Mouse (Mus musculus): Measurements from ENCODE around the gene Skor1. TPM values are rescaled to one million over a fixed set of nuclear protein-coding genes. Genes with fewer than 3 reads are reported as not detected.

Skor1 gene
- polyA plus RNA-seq, 1 experiment from 2014 or later, result 0.35 TPM

DNA sequence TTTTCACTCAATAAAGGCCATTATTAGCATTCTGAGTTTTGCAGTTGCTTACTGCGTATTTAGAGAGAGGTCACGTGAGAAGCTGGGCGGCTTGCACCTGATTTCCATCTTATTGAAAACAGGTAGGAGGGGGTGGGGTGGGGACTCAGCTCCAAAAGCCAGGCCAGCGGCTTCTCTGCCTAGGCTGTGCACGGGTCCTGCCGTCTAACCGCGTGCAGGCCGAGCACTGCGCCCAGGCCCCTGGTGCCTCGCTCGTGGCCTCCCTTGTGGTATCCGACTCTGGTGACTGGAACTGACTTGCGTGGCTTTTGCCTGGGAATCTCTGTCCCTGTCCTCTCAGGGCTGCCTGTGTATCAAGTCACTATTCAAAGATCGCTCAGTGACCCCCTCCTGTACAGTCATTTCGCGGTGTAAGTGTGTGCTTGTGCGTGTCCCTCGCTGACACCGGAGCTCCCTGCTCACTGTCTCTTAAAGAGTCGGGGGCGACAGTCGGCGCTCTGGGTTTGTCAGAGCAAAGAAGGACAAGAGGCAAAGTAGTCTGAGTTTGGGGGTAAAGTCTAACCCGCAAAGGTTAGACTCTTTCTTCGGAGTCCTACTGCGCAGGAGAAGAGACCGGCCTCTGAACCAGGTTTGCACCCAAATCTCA is 16.7 kb downstream of the Skor1 start:
- Histone ChIP-seq H3K27me3 (peaks cover 38% of the 10 kb centered on the region), H3K27ac (0 out of 2 replicates have a peak overlapping the region, but pooled peaks have one; percentile 74)
- 2% methylated on average over 28 of the region's 28 CpGs for WGBS

GRCm38 (mm10) chr9:63129641-63130041 is 19.1 kb downstream of the Skor1 start:
- Histone ChIP-seq H3K4me2 (replicated peaks) (no peak overlapping the region), H3K9ac (no peak overlapping the region), H3K27ac (no peak overlapping the region), H3K27me3 (peaks cover 16% of the 10 kb centered on the region), H3K4me3 (no peak overlapping the region), H3K9me3 (no peaks in the 10 kb centered on the region), H3K36me3 (no peaks in the 10 kb centered on the region), H3K4me1 (peaks cover 13% of the 10 kb centered on the region)
- WGBS, result 81% methylated on average over 8 of the region's 8 CpGs
- ATAC-seq (ENCODE audit: insufficient number of reproducible peaks, insufficient read depth, low FRiP score, low TSS enrichment), result no peak

More for the DNA sequence above, 16.7 kb downstream of the Skor1 start:
- Histone ChIP-seq H3K4me3 (peak overlapping the region; percentile 48), H3K4me1 (peaks cover 23% of the 10 kb centered on the region), H3K4me2 (replicated peaks) (peak overlapping the region; percentile 72), H3K9me3 (no peaks in the 10 kb centered on the region), H3K36me3 (no peaks in the 10 kb centered on the region), H3K9ac (peak overlapping the region; percentile 66)
- no peak for ATAC-seq (ENCODE audit: insufficient number of reproducible peaks, insufficient read depth, low FRiP score, low TSS enrichment)

GRCm38 (mm10) chr9:63124512-63124911 is 24.2 kb downstream of the Skor1 start:
- Histone ChIP-seq H3K9ac (no peak overlapping the region), H3K27ac (no peak overlapping the region), H3K27me3 (no peaks in the 10 kb centered on the region), H3K4me2 (replicated peaks) (no peak overlapping the region), H3K4me1 (no peaks in the 10 kb centered on the region; the same call in 1 of the 2 replicates), H3K36me3 (no peaks in the 10 kb centered on the region), H3K4me3 (no peak overlapping the region), H3K9me3 (no peaks in the 10 kb centered on the region)
- ATAC-seq (ENCODE audit: insufficient number of reproducible peaks, insufficient read depth, low FRiP score, low TSS enrichment), result no peak
- 46% methylated on average over 9 of the region's 9 CpGs for WGBS

- Histone ChIP-seq H3K36me3 (no peaks in the 10 kb centered on the region), H3K9ac (peak overlapping the region; percentile 49), H3K27ac (peak overlapping the region; percentile 55), H3K4me1 (no peaks in the 10 kb centered on the region; the same call in 1 of the 2 replicates), H3K9me3 (no peaks in the 10 kb centered on the region), H3K4me2 (replicated peaks) (peak overlapping the region; percentile 67), H3K27me3 (no peaks in the 10 kb centered on the region), H3K4me3 (peak overlapping the region; percentile 38)
- ATAC-seq (ENCODE audit: insufficient number of reproducible peaks, insufficient read depth, low FRiP score, low TSS enrichment), result peak; percentile 94
- WGBS, result 5% methylated on average over 30 of the region's 30 CpGs
Observed at GRCm38 (mm10) chr9:63123451-63124438, 25.0 kb downstream of the Skor1 start.

- H3K4me3 ChIP-seq, result no peak overlapping the region
- WGBS, result 34% methylated on average over 8 of the region's 8 CpGs
- no peaks in the 10 kb centered on the region for H3K36me3 ChIP-seq
- H3K27me3 ChIP-seq, result no peaks in the 10 kb centered on the region
- no peak overlapping the region for H3K9ac ChIP-seq
- H3K4me1 ChIP-seq, result no peaks in the 10 kb centered on the region; the same call in 1 of the 2 replicates
- no peak overlapping the region for H3K4me2 ChIP-seq (replicated peaks)
- H3K9me3 ChIP-seq, result no peaks in the 10 kb centered on the region
- no peak for ATAC-seq (ENCODE audit: insufficient number of reproducible peaks, insufficient read depth, low FRiP score, low TSS enrichment)
- H3K27ac ChIP-seq, result no peak overlapping the region
Observed at GRCm38 (mm10) chr9:63122161-63122833, 26.5 kb downstream of the Skor1 start.

- no peak overlapping the region for H3K27ac ChIP-seq
- WGBS, result 62% methylated on average over 5 of the region's 5 CpGs
- no peak for ATAC-seq (ENCODE audit: insufficient number of reproducible peaks, insufficient read depth, low FRiP score, low TSS enrichment)
Observed at GRCm38 (mm10) chr9:63118385-63118784, 30.4 kb downstream of the Skor1 start.

GRCm38 (mm10) chr9:63112514-63112913 is 36.2 kb downstream of the Skor1 start:
- H3K4me3 ChIP-seq, result no peak overlapping the region
- H3K9me3 ChIP-seq, result no peaks in the 10 kb centered on the region
- no peaks in the 10 kb centered on the region for H3K27me3 ChIP-seq
- peaks cover 19% of the 10 kb centered on the region for H3K4me1 ChIP-seq
- no peak for ATAC-seq (ENCODE audit: insufficient number of reproducible peaks, insufficient read depth, low FRiP score, low TSS enrichment)
- no peak overlapping the region for H3K27ac ChIP-seq
- no peak overlapping the region for H3K4me2 ChIP-seq (replicated peaks)
- no peaks in the 10 kb centered on the region for H3K36me3 ChIP-seq
- 57% methylated on average over 3 of the region's 3 CpGs for WGBS
- H3K9ac ChIP-seq, result no peak overlapping the region

More at GRCm38 (mm10) chr9:63118385-63118784, 30.4 kb downstream of the Skor1 start:
- Histone ChIP-seq H3K4me1 (no peaks in the 10 kb centered on the region; the same call in 1 of the 2 replicates), H3K4me3 (no peak overlapping the region), H3K36me3 (no peaks in the 10 kb centered on the region), H3K9me3 (no peaks in the 10 kb centered on the region), H3K4me2 (replicated peaks) (no peak overlapping the region), H3K9ac (no peak overlapping the region), H3K27me3 (no peaks in the 10 kb centered on the region)

DNA sequence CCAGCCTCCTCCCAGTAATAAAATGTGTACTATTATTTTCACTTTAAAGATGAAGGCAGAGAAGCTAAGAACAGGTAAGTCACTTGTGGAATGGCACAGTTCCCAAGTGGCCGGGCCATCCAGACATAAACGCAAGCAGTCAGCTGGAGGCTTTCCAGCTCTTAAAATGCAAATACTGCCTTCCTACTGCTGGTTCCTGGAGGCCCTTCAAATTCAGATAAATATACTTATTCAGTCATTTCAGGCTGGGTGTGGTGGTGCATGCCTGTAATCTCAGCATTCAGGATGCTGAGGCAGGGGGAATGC is 39.0 kb downstream of the Skor1 start:
- no peaks in the 10 kb centered on the region for H3K27me3 ChIP-seq
- H3K36me3 ChIP-seq, result no peaks in the 10 kb centered on the region
- no peaks in the 10 kb centered on the region for H3K9me3 ChIP-seq
- no peak overlapping the region for H3K4me3 ChIP-seq
- H3K9ac ChIP-seq, result no peak overlapping the region
- peak overlapping the region; percentile 95 for H3K27ac ChIP-seq
- H3K4me2 ChIP-seq (replicated peaks), result peak overlapping the region; percentile 70
- WGBS, result 25% methylated on average over 2 of the region's 2 CpGs
- ATAC-seq (ENCODE audit: insufficient number of reproducible peaks, insufficient read depth, low FRiP score, low TSS enrichment), result no peak
- H3K4me1 ChIP-seq, result peaks cover 19% of the 10 kb centered on the region

DNA sequence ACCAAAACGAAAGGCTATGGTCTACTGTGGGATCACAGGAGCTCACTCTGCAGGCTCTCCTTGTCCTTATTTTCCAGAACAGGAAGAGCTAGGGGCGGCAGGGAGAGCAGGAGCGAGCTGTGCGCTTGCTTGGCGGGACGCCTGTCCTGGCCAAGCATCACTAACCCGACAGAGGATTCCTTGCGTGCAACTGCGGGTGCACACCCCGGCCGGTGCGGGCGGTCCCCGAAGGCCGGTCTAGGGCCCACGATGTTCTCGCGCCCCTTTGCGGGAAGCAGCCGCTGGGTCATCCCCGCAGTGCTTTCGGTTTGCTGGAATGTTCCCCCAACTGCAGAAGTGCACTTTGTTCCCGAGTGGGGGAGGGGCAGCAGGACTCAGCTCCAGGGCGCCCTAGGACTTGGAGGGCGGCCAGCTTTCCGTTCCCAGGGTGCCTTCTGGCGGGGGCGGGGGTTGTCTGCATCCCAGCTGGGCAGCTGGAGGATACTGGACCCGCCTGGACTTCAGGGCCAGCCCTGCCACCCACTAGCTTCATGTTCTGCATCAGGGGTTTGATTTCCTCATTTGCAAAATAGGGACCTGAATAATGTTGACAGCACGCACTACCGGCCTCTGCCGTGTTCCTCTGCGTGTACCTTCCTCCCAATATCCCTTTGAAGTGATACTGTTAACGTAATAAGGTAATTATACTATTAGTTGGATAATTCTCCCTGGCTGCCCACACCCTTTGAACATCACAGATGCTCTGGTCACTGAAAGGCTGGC is 39.6 kb downstream of the Skor1 start:
- H3K9me3 ChIP-seq, result no peaks in the 10 kb centered on the region
- no peaks in the 10 kb centered on the region for H3K36me3 ChIP-seq
- peak; percentile 85 for ATAC-seq (ENCODE audit: insufficient number of reproducible peaks, insufficient read depth, low FRiP score, low TSS enrichment)
- H3K27ac ChIP-seq, result peak overlapping the region; percentile 95
- H3K4me2 ChIP-seq (replicated peaks), result peak overlapping the region; percentile 70
- WGBS, result under 1% methylated on average over 34 of the region's 34 CpGs
- peak overlapping the region; percentile 60 for H3K9ac ChIP-seq
- H3K4me3 ChIP-seq, result peak overlapping the region; percentile 41
- H3K4me1 ChIP-seq, result peaks cover 19% of the 10 kb centered on the region
- no peaks in the 10 kb centered on the region for H3K27me3 ChIP-seq

DNA sequence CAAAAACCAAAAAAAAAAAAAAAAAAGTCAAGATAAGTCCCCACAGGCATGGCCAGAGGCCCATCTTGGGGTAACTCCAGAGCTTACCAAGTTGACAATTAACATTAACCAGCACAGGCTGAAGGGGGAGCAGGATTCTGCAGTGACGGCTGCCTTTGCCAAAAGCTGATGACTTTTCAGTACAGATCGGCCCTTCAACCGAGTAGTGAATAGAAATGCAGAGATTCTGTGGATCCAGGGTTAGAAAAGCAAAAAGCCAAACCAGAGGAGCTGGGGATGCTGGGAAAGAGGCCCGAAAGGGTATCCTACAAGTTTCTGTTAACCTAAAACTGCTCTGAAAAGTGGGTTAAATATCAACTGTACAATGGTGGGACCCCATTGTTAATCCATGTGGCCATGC is 40.2 kb downstream of the Skor1 start:
- 44% methylated on average over 4 of the region's 4 CpGs for WGBS
- H3K27ac ChIP-seq, result peak overlapping the region; percentile 95

GRCm38 (mm10) chr9:63100660-63101059 is 48.1 kb downstream of the Skor1 start:
- H3K27ac ChIP-seq, result no peak overlapping the region
- no peak overlapping the region for H3K9ac ChIP-seq
- peaks cover 7% of the 10 kb centered on the region; the same call in 1 of the 2 replicates for H3K4me1 ChIP-seq
- 71% methylated on average over 5 of the region's 5 CpGs for WGBS
- no peaks in the 10 kb centered on the region for H3K9me3 ChIP-seq
- H3K36me3 ChIP-seq, result no peaks in the 10 kb centered on the region
- no peak overlapping the region for H3K4me2 ChIP-seq (replicated peaks)
- no peak overlapping the region for H3K4me3 ChIP-seq
- ATAC-seq (ENCODE audit: insufficient number of reproducible peaks, insufficient read depth, low FRiP score, low TSS enrichment), result no peak
- no peaks in the 10 kb centered on the region for H3K27me3 ChIP-seq

More for the DNA sequence above, 40.2 kb downstream of the Skor1 start:
- ATAC-seq (ENCODE audit: insufficient number of reproducible peaks, insufficient read depth, low FRiP score, low TSS enrichment), result no peak
- H3K36me3 ChIP-seq, result no peaks in the 10 kb centered on the region
- no peaks in the 10 kb centered on the region for H3K9me3 ChIP-seq
- peak overlapping the region; percentile 41 for H3K4me3 ChIP-seq
- peaks cover 19% of the 10 kb centered on the region for H3K4me1 ChIP-seq
- H3K27me3 ChIP-seq, result no peaks in the 10 kb centered on the region
- peak overlapping the region; percentile 70 for H3K4me2 ChIP-seq (replicated peaks)
- H3K9ac ChIP-seq, result peak overlapping the region; percentile 60
